Mouse (Mus musculus): ENCODE data around the gene Wnt5b. TPM values are rescaled to one million over a fixed set of nuclear protein-coding genes. Genes with fewer than 3 reads are reported as not detected.

Wnt5b gene
- 1 to 10 TPM in 1 of 2 experiments, under 1 TPM in 1; 0.64 to 2.3 TPM for total RNA-seq (2021)
- long read RNA-seq, experiment 1, transcript Wnt5b-204 (5 exons, 2,371 nt): major isoform, 6 of 10 reads
- long read RNA-seq, experiment 1, partial matches to known transcripts: 2 of 10 reads
- long read RNA-seq, experiment 1, other reads (novel, unspliced or antisense): 2 of 10 reads
- long read RNA-seq, experiment 2, partial matches to known transcripts: 0 of 9 reads
- long read RNA-seq, experiment 2, other reads (novel, unspliced or antisense): 6 of 9 reads

DNA sequence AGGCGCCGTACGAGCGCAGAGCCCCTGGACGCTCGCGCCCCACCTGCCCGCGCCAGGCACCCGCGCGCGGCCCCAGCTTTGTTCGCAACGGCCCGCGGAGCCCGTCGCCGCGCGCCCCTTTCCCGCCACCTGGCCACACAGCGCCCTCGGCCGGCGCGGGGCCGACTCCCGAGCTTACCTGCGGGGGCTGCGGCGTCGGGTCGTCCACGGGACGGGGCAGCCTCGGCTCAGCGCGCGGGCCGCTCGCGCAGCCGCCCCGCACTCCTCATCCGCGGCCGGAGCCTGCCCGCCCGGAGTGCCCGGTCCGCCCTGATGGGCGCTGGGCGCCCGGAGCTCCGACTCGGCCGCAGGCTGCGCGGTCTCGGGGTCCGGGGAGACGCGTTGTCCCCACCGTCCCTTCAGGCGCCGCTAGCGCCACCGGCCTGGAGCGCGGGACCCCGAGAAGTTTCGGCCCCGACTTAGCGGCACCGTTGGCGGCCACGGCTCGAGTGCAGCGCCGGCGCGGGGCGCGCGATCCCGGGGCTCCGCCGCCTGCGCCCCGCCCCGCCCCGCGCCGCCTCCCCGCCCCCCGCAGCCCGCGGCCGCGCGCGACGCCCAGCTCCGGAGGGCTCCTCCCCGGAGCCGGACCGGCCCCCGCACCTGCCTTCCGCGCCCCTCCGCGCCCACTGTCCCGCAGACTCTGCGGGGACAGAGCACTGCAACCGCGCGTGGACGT, at the start of gene Wnt5b:
TSS of gene Wnt5b (minus strand) at position 545 of the 715 bp plus-strand sequence.
- TF ChIP-seq CTCF (IDR thresholded peaks at IDR 0.05): peak; percentile 10; the same call in 1 of the 2 replicates
- peak; percentile 40 for DNase-seq
- Histone ChIP-seq H3K27ac (peak within 1 kb of the TSS; percentile 53), H3K4me3 (peak within 1 kb of the TSS; percentile 86)
- intact Hi-C loops (cut with DNase I): loop anchor here (5.0 kb wide), 1 partner anchor 52 kb away; no protein-coding TSS in a partner anchor

DNA sequence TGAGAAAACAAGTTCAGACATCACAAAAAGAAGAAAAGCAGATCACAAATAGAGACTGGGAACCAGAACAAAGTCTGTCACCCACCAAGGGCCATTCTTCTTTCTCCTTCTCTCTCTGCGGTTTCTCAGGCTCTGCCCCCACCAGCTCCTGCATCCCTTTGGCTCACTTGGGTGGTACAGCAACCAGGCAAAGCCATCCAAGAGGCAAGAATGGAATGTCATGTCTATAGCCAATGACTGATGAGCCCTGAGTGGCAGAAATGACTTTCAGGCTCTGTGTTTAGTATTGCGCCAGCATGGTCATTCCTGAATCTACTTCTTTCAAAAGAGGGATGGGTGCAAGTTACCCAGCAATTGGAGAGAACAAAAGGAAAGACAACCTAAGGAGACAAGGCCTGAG, 46.7 kb upstream of the Wnt5b start:
- intact Hi-C loops (cut with DNase I): no loop called here
- no peak for DNase-seq
- H3K27ac ChIP-seq: no peak overlapping the region
- no peak for TF ChIP-seq CTCF (IDR thresholded peaks at IDR 0.05)
- no peak overlapping the region for H3K4me3 ChIP-seq

DNA sequence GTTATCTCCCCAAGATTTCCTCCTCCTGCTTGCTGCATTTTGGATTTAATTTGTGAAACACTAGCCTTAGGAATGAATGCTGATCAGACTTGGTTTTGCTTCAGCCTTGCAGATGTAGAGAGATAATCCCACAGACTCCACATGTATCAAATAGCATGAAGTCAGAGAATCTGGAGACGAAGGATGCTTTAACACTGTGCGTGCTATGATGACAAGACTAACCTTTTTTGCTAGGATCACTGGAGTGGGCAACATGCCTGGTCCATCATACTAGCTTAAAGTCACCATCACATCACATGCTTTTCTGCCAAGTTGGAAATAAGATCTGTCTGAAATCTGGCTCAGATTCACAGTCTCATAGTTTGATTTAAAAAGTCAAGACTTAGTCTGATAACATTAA, 43.8 kb upstream of the Wnt5b start:
- H3K4me3 ChIP-seq: no peak overlapping the region
- no peak overlapping the region; the same call in 1 of the 2 replicates for H3K27ac ChIP-seq
- TF ChIP-seq CTCF (IDR thresholded peaks at IDR 0.05): no peak
- no peak for DNase-seq
- intact Hi-C loops (cut with DNase I): no loop called here

DNA sequence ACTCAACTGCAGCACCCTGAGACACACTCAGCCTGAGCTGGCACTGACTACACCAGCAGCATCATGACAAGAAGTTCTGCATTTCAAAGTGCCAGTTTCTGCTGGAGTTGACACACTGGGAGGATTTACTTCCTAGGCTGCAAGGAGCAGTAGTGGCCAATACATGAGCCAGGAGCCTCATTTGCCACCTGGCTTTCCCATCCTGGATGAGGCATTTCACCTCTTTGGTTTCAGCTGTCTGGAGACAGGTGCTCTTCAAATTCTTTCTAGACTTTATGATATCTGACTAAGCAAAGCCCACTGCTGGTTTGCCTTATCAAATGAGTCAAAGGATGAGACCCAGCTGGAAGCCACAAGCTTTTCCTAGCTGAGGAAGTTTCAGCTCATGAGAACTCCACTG, 43.3 kb upstream of the Wnt5b start:
- no peak overlapping the region for H3K4me3 ChIP-seq
- no peak for TF ChIP-seq CTCF (IDR thresholded peaks at IDR 0.05)
- intact Hi-C loops (cut with DNase I): no loop called here
- no peak for DNase-seq
- peak overlapping the region; percentile 74; the same call in 1 of the 2 replicates for H3K27ac ChIP-seq

DNA sequence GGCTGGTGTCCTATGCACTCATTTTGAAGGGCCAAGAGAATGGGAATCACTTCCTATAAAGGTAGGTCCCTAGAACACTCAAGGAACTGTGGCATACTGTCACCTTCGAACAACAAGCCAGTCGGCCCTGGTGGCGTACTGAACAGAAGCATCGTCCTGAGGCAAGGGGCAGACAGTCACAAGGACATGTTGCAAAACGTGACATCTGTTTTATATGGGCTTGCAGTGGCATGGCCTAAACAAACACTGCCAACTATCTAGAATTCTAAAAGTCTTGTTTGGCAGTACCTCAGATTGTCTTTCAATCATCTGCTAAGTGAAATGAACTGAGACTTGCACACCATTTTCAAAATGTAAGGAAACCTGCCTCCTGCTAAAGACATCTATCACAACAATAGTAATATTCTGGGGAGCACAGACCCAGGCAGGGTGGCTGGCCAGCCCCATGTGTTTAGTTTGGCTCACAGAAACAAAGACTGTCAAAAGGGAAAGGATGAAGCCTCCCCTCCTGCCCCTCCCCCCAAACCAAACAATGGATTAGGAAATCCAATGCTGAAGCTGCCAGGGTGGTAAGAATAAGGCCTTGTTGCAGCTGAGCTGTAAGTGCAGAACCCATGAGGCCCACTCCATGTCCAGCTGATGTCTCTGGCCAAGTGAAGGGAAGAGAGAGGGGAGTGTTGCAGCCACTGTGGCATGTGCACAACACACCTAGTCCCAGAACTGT, 41.7 kb upstream of the Wnt5b start:
- intact Hi-C loops (cut with DNase I): no loop called here
- peak; percentile 35 for DNase-seq
- peak overlapping the region; percentile 74 for H3K27ac ChIP-seq
- TF ChIP-seq CTCF (IDR thresholded peaks at IDR 0.05): no peak
- H3K4me3 ChIP-seq: no peak overlapping the region

DNA sequence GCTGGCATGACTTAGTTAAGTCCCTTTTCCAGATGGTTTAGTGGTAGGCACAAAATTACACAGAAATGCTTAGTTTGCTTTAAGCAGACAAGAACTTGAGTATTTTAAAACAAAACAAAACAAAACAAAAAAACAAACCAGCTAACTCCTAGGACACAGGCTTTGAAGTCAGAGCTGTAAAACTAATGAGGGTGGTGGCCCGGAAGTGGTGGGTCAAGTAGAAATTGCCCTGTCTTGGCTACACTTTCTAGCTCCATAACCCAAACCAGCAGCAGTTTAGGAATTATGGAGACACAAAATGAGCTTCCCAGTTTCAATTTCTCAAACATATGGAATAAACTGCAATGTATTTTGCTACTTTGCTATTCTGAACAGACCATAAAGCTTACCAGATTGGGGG, 39.9 kb upstream of the Wnt5b start:
- Histone ChIP-seq H3K4me3 (no peak overlapping the region), H3K27ac (no peak overlapping the region)
- intact Hi-C loops (cut with DNase I): no loop called here
- no peak for DNase-seq
- TF ChIP-seq CTCF (IDR thresholded peaks at IDR 0.05): no peak

DNA sequence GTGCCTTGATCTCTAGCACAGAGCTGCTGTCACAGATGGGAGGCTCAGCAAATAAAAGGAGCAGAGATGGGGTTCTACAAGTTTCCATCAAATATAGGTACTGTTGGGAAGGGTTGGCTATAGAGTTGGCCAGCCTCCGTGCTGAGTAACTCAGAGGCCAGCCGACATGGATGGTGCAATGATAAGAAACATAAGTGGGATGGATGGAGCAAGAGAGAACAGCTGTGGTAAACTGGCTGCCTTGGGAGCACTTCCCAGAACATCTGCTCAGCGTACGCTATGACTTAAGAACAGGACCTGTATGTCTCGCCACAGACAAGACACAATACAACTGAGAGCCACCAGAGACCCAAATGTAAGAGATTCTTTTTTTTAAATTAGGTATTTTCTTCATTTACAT, 39.0 kb upstream of the Wnt5b start:
- no peak for TF ChIP-seq CTCF (IDR thresholded peaks at IDR 0.05)
- no peak overlapping the region for H3K27ac ChIP-seq
- DNase-seq: no peak
- intact Hi-C loops (cut with DNase I): no loop called here
- no peak overlapping the region for H3K4me3 ChIP-seq

DNA sequence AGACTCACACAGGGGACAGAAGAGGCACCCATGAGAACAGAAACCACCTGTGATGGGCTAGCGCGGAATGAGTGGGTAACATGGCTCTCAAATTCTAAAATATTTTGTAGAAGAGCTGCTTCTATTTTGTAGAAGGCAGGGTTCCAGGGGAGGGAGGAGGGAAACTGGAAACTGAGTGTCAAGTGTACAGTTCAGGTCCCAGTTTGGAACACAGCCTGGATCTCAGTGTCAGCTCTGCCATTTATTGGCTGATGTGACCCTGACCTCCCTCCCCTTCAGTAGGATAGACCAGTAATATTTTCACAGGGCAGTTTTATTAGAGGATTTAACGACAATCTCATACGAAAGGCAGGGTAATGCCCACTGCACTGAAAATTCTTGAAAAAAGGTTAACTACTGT, 32.6 kb upstream of the Wnt5b start:
- intact Hi-C loops (cut with DNase I): loop anchor here (5.0 kb wide), 1 partner anchor 81 kb away; no protein-coding TSS in a partner anchor
- DNase-seq: peak; percentile 55
- peak overlapping the region; percentile 79 for H3K27ac ChIP-seq
- 0 out of 2 replicates have a peak overlapping the region, but pooled peaks have one; percentile 6 for H3K4me3 ChIP-seq
- no peak for TF ChIP-seq CTCF (IDR thresholded peaks at IDR 0.05)

DNA sequence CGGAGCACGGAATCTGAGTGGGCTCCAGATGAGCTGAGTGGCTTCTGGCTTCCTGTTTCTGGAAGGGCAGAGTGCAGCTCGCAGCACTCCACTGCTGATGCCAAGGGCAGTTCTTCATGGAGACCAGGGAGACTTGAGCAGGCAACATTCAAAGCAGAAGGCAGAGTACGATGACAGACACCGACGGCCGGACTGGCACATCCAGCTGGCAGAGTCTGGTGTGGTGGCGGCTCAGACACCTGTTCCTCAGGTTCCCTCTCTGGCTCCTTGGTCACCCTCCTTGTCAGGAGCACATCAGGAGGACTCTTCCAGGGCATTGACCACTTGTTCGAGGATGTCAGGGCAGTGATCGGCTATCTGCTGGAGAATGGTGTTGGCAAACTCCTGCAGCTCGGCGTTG, 31.2 kb upstream of the Wnt5b start:
- H3K4me3 ChIP-seq: no peak overlapping the region
- H3K27ac ChIP-seq: peak overlapping the region; percentile 79
- TF ChIP-seq CTCF (IDR thresholded peaks at IDR 0.05): no peak
- peak; percentile 64 for DNase-seq
- intact Hi-C loops (cut with DNase I): loop anchor here (5.0 kb wide), 1 partner anchor 82 kb away; no protein-coding TSS in a partner anchor

DNA sequence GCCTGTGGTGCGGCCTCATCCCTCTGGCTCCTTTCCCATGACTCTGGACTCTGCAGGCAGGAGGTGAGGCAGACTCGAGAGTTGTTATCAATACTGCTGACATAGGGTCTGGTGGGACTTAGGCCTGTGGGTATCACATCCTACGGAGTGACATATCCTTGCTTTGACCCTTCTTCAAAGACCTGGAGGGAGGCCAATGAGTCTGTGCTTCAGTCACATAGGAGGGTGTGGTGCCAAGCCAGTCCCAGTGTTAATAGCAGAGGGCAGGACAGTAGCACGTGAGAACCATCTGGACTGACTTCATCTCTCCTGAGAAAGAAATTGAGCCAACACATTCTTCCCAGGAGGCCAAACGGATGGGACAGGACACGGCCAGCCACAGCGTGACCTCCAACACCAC, 28.1 kb upstream of the Wnt5b start:
- no peak overlapping the region for H3K27ac ChIP-seq
- DNase-seq: peak; percentile 53
- no peak for TF ChIP-seq CTCF (IDR thresholded peaks at IDR 0.05)
- no peak overlapping the region for H3K4me3 ChIP-seq
- intact Hi-C loops (cut with DNase I): no loop called here

DNA sequence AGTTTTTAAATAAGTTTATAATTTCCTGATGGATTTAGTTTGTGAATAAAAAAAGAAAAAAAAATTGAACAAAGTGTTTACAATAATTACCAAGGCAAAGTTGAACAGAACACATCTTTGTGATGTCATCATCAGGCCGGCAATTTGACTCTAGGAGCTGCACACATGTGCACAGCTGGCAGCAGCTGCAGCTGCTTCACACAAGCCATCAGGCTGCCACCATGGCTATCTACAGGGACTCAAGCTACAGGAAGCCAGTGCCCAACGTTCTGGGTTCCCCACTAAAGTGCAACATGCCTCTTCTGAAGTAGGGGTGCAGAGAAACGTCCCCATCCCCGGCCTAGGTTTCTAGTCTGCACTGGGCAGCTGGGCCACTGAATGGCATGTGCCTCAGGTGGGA, 26.6 kb upstream of the Wnt5b start:
- Histone ChIP-seq H3K4me3 (no peak overlapping the region), H3K27ac (no peak overlapping the region)
- TF ChIP-seq CTCF (IDR thresholded peaks at IDR 0.05): no peak
- intact Hi-C loops (cut with DNase I): no loop called here
- DNase-seq: no peak

DNA sequence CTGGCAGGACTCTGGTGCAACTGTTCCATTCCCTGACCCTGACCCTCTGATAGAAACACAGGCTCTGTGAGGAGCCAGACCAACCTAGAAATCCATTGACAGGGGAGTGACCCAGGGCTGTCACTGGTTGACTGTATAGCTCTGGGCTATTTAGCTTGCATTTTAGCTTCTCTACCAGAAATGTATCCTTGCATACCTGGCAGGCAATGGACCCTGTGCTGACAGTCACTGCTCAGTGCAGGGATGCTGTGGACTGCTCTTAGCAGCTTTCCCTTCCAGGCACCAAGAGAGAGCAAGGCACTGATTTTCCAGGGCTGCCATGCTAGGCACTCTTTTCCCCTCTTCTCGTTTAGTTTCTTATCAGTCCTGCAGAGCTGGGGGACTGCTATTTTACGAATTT, 24.2 kb upstream of the Wnt5b start:
- H3K4me3 ChIP-seq: no peak overlapping the region
- intact Hi-C loops (cut with DNase I): no loop called here
- TF ChIP-seq CTCF (IDR thresholded peaks at IDR 0.05): no peak
- no peak for DNase-seq
- H3K27ac ChIP-seq: no peak overlapping the region

Data from gastrocnemius, adult 2 months (tissue).